13 mouse cellular contexts compared by ENCODE assay signal in the genomic region with DNA sequence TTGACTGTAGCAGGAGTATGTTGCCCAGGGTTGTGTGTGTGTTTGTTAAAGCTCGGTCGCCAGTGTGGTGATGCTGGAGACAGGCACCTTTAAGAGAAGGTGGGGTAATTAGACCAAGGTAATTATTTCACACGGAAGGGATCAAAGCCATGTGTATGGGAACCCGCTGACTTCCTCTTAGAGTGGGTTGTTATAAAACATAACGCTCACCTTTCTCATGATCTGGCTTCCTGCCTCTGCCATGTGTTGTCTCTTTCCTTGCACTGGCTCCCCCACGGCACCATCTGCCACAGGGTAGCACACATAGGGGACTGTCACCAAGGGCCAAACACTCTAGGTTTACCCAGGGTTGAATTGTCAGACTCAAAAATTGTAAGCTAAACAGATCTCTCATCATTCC.
DNase-seq lines count a peak whose midpoint lies in the region; ATAC-seq lines count a peak whose summit lies in the region.
"Had no signal": no experiment of that assay in that cellular context is flagged by ENCODE, and none has a peak within 500 bp of the region (broad histone marks: within the 10 kb centered on the region; RNA-seq: fewer than 3 reads in every experiment).

No protein-coding gene starts in this region.

- DNase-seq in adrenal gland, postnatal 25 days, result peak; percentile 10
- DNase-seq in adrenal gland, adult 8-10 months, result no peak
- peak; percentile 39 to 42 for DNase-seq in B cell, adult 2 months
- peak; percentile 94 for DNase-seq in cerebellum, adult 8-10 months
- peak; percentile 23 to 29 for DNase-seq in layer of hippocampus, postnatal 36 days
- no peak for DNase-seq in liver, embryonic 11.5 days (ENCODE audit: low spot score)
- DNase-seq in neural tube, embryonic 10.5 days (ENCODE audit: extremely low spot score, low spot score), result no peak
- DNase-seq: kidney, postnatal 25 days; midbrain, embryonic 14.5 days had no signal

- no peaks in the 10 kb centered on the region for H3K9me3 ChIP-seq in liver, embryonic 11.5 days (ENCODE audit: control insufficient read depth, low read length)
- no peaks in the 10 kb centered on the region for H3K9me3 ChIP-seq in kidney, embryonic 15.5 days (replicated peaks)
- H3K9me3 ChIP-seq: heart, embryonic 10.5 days; limb, embryonic 13.5 days had no signal

- WGBS in liver, embryonic 11.5 days, result 87% methylated on average over 6 of the region's 6 CpGs
- 71% methylated on average over 6 of the region's 6 CpGs for WGBS in kidney, embryonic 15.5 days

- no peak overlapping the region for H3K4me2 ChIP-seq in liver, embryonic 11.5 days
- no peak overlapping the region for H3K4me2 ChIP-seq in kidney, embryonic 15.5 days
- H3K4me2 ChIP-seq: hindbrain, embryonic 14.5 days; limb, embryonic 13.5 days had no signal

- H3K4me1 ChIP-seq in liver, embryonic 11.5 days (replicated peaks; ENCODE audit: control insufficient read depth, insufficient read depth, low read length), result no peaks in the 10 kb centered on the region
- peaks cover 4% of the 10 kb centered on the region; the same call in 1 of the 2 replicates for H3K4me1 ChIP-seq in kidney, embryonic 15.5 days
- H3K4me1 ChIP-seq: heart, embryonic 10.5 days had no signal

- no peak overlapping the region for H3K4me3 ChIP-seq in liver, embryonic 11.5 days (ENCODE audit: low read depth, low read length)
- no peak overlapping the region for H3K4me3 ChIP-seq in kidney, embryonic 15.5 days (replicated peaks)
- H3K4me3 ChIP-seq: heart, embryonic 10.5 days; limb, embryonic 13.5 days had no signal

- no peak overlapping the region for H3K9ac ChIP-seq in liver, embryonic 11.5 days (ENCODE audit: low read depth, low read length)
- no peak overlapping the region for H3K9ac ChIP-seq in kidney, embryonic 15.5 days
- H3K9ac ChIP-seq: limb, embryonic 13.5 days had no signal

- H3K36me3 ChIP-seq in liver, embryonic 11.5 days (ENCODE audit: control insufficient read depth, insufficient read depth, low read length), result no peaks in the 10 kb centered on the region
- H3K36me3 ChIP-seq in kidney, embryonic 15.5 days, result no peaks in the 10 kb centered on the region
- H3K36me3 ChIP-seq: heart, embryonic 10.5 days; limb, embryonic 13.5 days had no signal

- H3K27me3 ChIP-seq in liver, embryonic 11.5 days (replicated peaks; ENCODE audit: control insufficient read depth, insufficient read depth, low read length), result no peaks in the 10 kb centered on the region
- no peaks in the 10 kb centered on the region for H3K27me3 ChIP-seq in kidney, embryonic 15.5 days
- H3K27me3 ChIP-seq: limb, embryonic 13.5 days had no signal

- H3K27ac ChIP-seq in liver, embryonic 11.5 days (ENCODE audit: low read depth, low read length), result no peak overlapping the region
- H3K27ac ChIP-seq in kidney, embryonic 15.5 days, result no peak overlapping the region
- H3K27ac ChIP-seq: heart, embryonic 10.5 days; limb, embryonic 13.5 days had no signal

- ATAC-seq in liver, embryonic 11.5 days (replicated peaks; ENCODE audit: low FRiP score), result no peak
- ATAC-seq in kidney, embryonic 15.5 days (replicated peaks; ENCODE audit: low FRiP score), result no peak

Comparison
In these comparisons a context has a peak if more than half of its experiments do, and no peak if none do; other contexts are left out.
1. DNase-seq: peak in adrenal gland, postnatal 25 days (single experiment), B cell, adult 2 months (2 of 2), cerebellum, adult 8-10 months (single experiment) and layer of hippocampus, postnatal 36 days (2 of 2); none in adrenal gland, adult 8-10 months (single experiment), liver, embryonic 11.5 days (single experiment) and neural tube, embryonic 10.5 days (single experiment).